Mouse (Mus musculus) stomach, postnatal 0 days (tissue): ENCODE measurements at regions not wholly inside any gene's neighbourhood (a gene's known extent, or its start where the extent isn't known, plus 50 kb on each side); places are given as distances from the start of the nearest gene placed in this dataset.

ENCODE experiments used
- ATAC-seq: fragments of 200-750 bp; cut with Nextera tagmentation; 2 replicates; pipeline ENCODE4 v1.8.0; 2017; ENCODE audit not compliant: low FRiP score, low TSS enrichment
- DNase-seq: peaks from one replicate; pipeline ENCODE4 v3.0.0-alpha.2; 2016; ENCODE audit warnings: low spot score
- H3K27ac ChIP-seq: fragments of 300-500 bp; sonication (generic); replicated peaks from 2 replicates; pipeline ENCODE4 v1.5.1; 2014; ENCODE audit warnings: mild to moderate bottlenecking, control low read depth
- H3K27me3 ChIP-seq: fragments of 300-500 bp; sonication (generic); 2 replicates; pipeline ENCODE4 v1.6.1; 2014; ENCODE audit warnings: low read length; ENCODE audit not compliant: control insufficient read depth, insufficient read depth
- H3K36me3 ChIP-seq: fragments of 300-500 bp; sonication (generic); 2 replicates; pipeline ENCODE4 v1.6.1; 2014; ENCODE audit warnings: low read length, mixed read lengths; ENCODE audit not compliant: control insufficient read depth, insufficient read depth
- H3K4me1 ChIP-seq: fragments of 300-500 bp; sonication (generic); replicated peaks from 2 replicates; pipeline ENCODE4 v1.6.1; 2014; ENCODE audit warnings: antibody characterized with exemption; ENCODE audit not compliant: control insufficient read depth, insufficient read depth
- H3K4me2 ChIP-seq: fragments of 300-500 bp; sonication (generic); replicated peaks from 2 replicates; pipeline ENCODE4 v1.6.1; 2014; ENCODE audit warnings: low read depth, mild to moderate bottlenecking, control low read depth, moderate library complexity
- H3K4me3 ChIP-seq: fragments of 300-500 bp; sonication (generic); 2 replicates; pipeline ENCODE4 v1.5.1; 2014; ENCODE audit warnings: low read depth, low read length, control low read depth
- H3K9ac ChIP-seq: fragments of 300-500 bp; sonication (generic); 2 replicates; pipeline ENCODE4 v1.6.1; 2014; ENCODE audit warnings: mild to moderate bottlenecking, low read length, control low read depth, mixed read lengths
- H3K9me3 ChIP-seq: fragments of 300-500 bp; sonication (generic); 2 replicates; pipeline ENCODE4 v1.6.1; 2016; ENCODE audit warnings: low read length; ENCODE audit not compliant: control insufficient read depth
- CTCF ChIP-seq: IDR thresholded peaks from 2 replicates; pipeline ENCODE4 v1.5.1; 2016; ENCODE audit warnings: antibody characterized with exemption, low read depth, mild to moderate bottlenecking, moderate library complexity
- EP300 ChIP-seq: optimal IDR thresholded peaks from 2 replicates; pipeline ENCODE3; 2016; ENCODE audit warnings: antibody characterized with exemption
- WGBS: fragments of 180-500 bp; shearing (Covaris S2); extraction: QIAGEN DNeasy Blood & Tissue Kit; methylation state at CpG from one replicate; pipeline ENCODE4 v1.1.7; 2014; 5-methylcytosine and 5-hydroxymethylcytosine counted together

- no peak overlapping the region for H3K9ac ChIP-seq
- no peaks in the 10 kb centered on the region for H3K4me1 ChIP-seq
- no peak overlapping the region for H3K27ac ChIP-seq
- ATAC-seq (no peak), DNase-seq (no peak)
- H3K9me3 ChIP-seq = no peaks in the 10 kb centered on the region
- H3K27me3 ChIP-seq = no peaks in the 10 kb centered on the region
- H3K4me2 ChIP-seq = no peak overlapping the region
- no peak overlapping the region for H3K4me3 ChIP-seq
- WGBS = 85% methylated on average over 5 of the region's 5 CpGs
- no peak for TF ChIP-seq EP300
- no peak for TF ChIP-seq CTCF
- no peaks in the 10 kb centered on the region for H3K36me3 ChIP-seq
Measured at GRCm38 (mm10) chr13:97705926-97706325, 54.5 kb downstream of the Gm10260 start.

GRCm38 (mm10) chr13:97704541-97704940 is 55.9 kb downstream of the Gm10260 start:
- ATAC-seq (no peak), DNase-seq (no peak)
- Histone ChIP-seq H3K9ac (no peak overlapping the region), H3K9me3 (no peaks in the 10 kb centered on the region), H3K27me3 (no peaks in the 10 kb centered on the region), H3K4me3 (no peak overlapping the region), H3K4me2 (no peak overlapping the region), H3K4me1 (no peaks in the 10 kb centered on the region), H3K36me3 (no peaks in the 10 kb centered on the region), H3K27ac (no peak overlapping the region)
- 89% methylated on average over 4 of the region's 4 CpGs for WGBS
- TF ChIP-seq EP300 (no peak), CTCF (no peak)

GRCm38 (mm10) chr13:97698967-97699366 is 61.5 kb downstream of the Gm10260 start:
- no peak for DNase-seq
- H3K9ac ChIP-seq = no peak overlapping the region

GRCm38 (mm10) chr13:97698317-97698716 is 62.1 kb downstream of the Gm10260 start:
- H3K4me1 ChIP-seq = no peaks in the 10 kb centered on the region
- no peak overlapping the region for H3K4me3 ChIP-seq
- H3K9me3 ChIP-seq = no peaks in the 10 kb centered on the region
- TF ChIP-seq EP300 (no peak), CTCF (no peak)
- DNase-seq = no peak
- 72% methylated on average over 1 of the region's 1 CpGs for WGBS
- no peak overlapping the region for H3K4me2 ChIP-seq
- H3K27me3 ChIP-seq = no peaks in the 10 kb centered on the region
- no peak for ATAC-seq
- no peak overlapping the region for H3K9ac ChIP-seq
- H3K36me3 ChIP-seq = no peaks in the 10 kb centered on the region
- no peak overlapping the region for H3K27ac ChIP-seq

More at GRCm38 (mm10) chr13:97698967-97699366, 61.5 kb downstream of the Gm10260 start:
- TF ChIP-seq CTCF (no peak), EP300 (no peak)
- no peak for ATAC-seq
- H3K4me1 ChIP-seq = no peaks in the 10 kb centered on the region
- no peak overlapping the region for H3K4me3 ChIP-seq
- no peak overlapping the region for H3K4me2 ChIP-seq
- H3K27me3 ChIP-seq = no peaks in the 10 kb centered on the region
- 84% methylated on average over 2 of the region's 2 CpGs for WGBS
- H3K27ac ChIP-seq = no peak overlapping the region
- no peaks in the 10 kb centered on the region for H3K36me3 ChIP-seq
- H3K9me3 ChIP-seq = no peaks in the 10 kb centered on the region

- Histone ChIP-seq H3K36me3 (no peaks in the 10 kb centered on the region), H3K4me1 (no peaks in the 10 kb centered on the region), H3K4me2 (no peak overlapping the region), H3K4me3 (no peak overlapping the region), H3K27me3 (no peaks in the 10 kb centered on the region), H3K27ac (no peak overlapping the region), H3K9me3 (no peaks in the 10 kb centered on the region), H3K9ac (no peak overlapping the region)
- DNase-seq (no peak), ATAC-seq (no peak)
- no peak for TF ChIP-seq EP300
- TF ChIP-seq CTCF = no peak
- 82% methylated on average over 10 of the region's 10 CpGs for WGBS
Measured at GRCm38 (mm10) chr13:97697262-97697661, 63.2 kb downstream of the Gm10260 start.

- 77% methylated on average over 2 of the region's 2 CpGs for WGBS
- DNase-seq (no peak), ATAC-seq (no peak)
- Histone ChIP-seq H3K4me1 (no peaks in the 10 kb centered on the region), H3K36me3 (no peaks in the 10 kb centered on the region), H3K4me2 (no peak overlapping the region), H3K27ac (no peak overlapping the region), H3K9me3 (no peaks in the 10 kb centered on the region), H3K9ac (no peak overlapping the region), H3K4me3 (no peak overlapping the region), H3K27me3 (no peaks in the 10 kb centered on the region)
- no peak for TF ChIP-seq EP300
Measured at GRCm38 (mm10) chr13:97695022-97695421, 65.4 kb downstream of the Gm10260 start.
